In the genomic region with DNA sequence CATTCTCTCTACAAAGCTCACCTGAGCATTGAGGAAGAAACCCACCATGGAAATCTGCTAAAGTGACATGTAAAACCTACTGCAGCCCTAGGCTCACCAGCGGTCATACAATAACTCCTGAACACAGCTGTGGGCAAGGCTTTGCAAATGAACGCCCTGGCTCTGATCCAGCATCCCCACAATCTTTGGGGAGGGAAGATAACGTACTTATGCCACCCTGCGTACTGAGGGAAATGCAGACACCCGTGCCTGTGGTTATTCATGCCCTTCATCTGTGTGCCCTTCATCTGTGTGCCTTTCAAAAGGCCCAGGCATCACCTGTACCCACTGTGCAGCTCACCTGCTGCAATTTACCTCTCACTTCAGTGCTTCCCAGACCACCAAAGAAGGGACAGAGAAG, we compare ENCODE assay signal across 13 mouse cellular contexts. TPM values are rescaled to one million over a fixed set of nuclear protein-coding genes. Genes with fewer than 3 reads are reported as not detected.
A peak's percentile ranks its signal among the peaks of the same experiment; 100 is the strongest.
DNase-seq lines count a peak whose midpoint lies in the region; ATAC-seq lines count a peak whose summit lies in the region.
"Had no signal": no experiment of that assay in that cellular context is flagged by ENCODE, and none has a peak within 500 bp of the region (broad histone marks: within the 10 kb centered on the region; RNA-seq: fewer than 3 reads in every experiment).

No protein-coding gene starts in this region.

- ATAC-seq in neural tube, embryonic 14.5 days (ENCODE audit: low read depth) = peak; percentile 36; the same call in 1 of the 2 replicates
- ATAC-seq in neural tube, embryonic 15.5 days (ENCODE audit: low FRiP score) = no peak
- ATAC-seq: forebrain, embryonic 16.5 days had no signal

- no peak overlapping the region for H3K4me2 ChIP-seq in neural tube, embryonic 14.5 days (ENCODE audit: low read depth, low read length)
- no peak overlapping the region for H3K4me2 ChIP-seq in neural tube, embryonic 15.5 days

- H3K4me3 ChIP-seq in heart, embryonic 10.5 days = no peak overlapping the region
- no peak overlapping the region for H3K4me3 ChIP-seq in neural tube, embryonic 14.5 days (ENCODE audit: low read depth, low read length)
- H3K4me3 ChIP-seq in neural tube, embryonic 15.5 days (replicated peaks) = no peak overlapping the region
- H3K4me3 ChIP-seq in megakaryocyte, embryonic 14.5 days (replicated peaks) = peak overlapping the region; percentile 50

- intact Hi-C loops in heart, postnatal 10 days (cut with DNase I) = no loop called here
- intact Hi-C loops in left cerebral cortex, postnatal 14 days (cut with DNase I) = no loop called here

- 55% methylated on average over 5 of the region's 5 CpGs for WGBS in heart, embryonic 10.5 days
- 49% methylated on average over 5 of the region's 5 CpGs for WGBS in neural tube, embryonic 14.5 days
- 53% methylated on average over 5 of the region's 5 CpGs for WGBS in neural tube, embryonic 15.5 days

- no peak overlapping the region for H3K27ac ChIP-seq in heart, embryonic 10.5 days
- H3K27ac ChIP-seq in neural tube, embryonic 14.5 days (ENCODE audit: low read depth, low read length) = no peak overlapping the region
- no peak overlapping the region for H3K27ac ChIP-seq in neural tube, embryonic 15.5 days (replicated peaks)

- peaks cover 5% of the 10 kb centered on the region; the same call in 1 of the 2 replicates for H3K4me1 ChIP-seq in heart, embryonic 10.5 days
- H3K4me1 ChIP-seq in neural tube, embryonic 14.5 days (ENCODE audit: control insufficient read depth, insufficient read depth, low read length) = 0 out of 2 replicates have a peak, but pooled peaks cover 3% of the 10 kb centered on the region
- H3K4me1 ChIP-seq in neural tube, embryonic 15.5 days = peaks cover 9% of the 10 kb centered on the region; the same call in 1 of the 2 replicates
- peaks cover 48% of the 10 kb centered on the region for H3K4me1 ChIP-seq in megakaryocyte, embryonic 14.5 days

- peak; percentile 26 to 31 for DNase-seq in heart, adult 18-20 months
- no peak for DNase-seq in heart, embryonic 10.5 days (ENCODE audit: low spot score)
- DNase-seq in heart, postnatal 10 days = peak; percentile 25 to 35
- no peak for DNase-seq in layer of hippocampus, postnatal 10 days (ENCODE audit: low spot score in 2 of 2)
- no peak for DNase-seq in left cerebral cortex, postnatal 14 days (ENCODE audit: low spot score in 2 of 2)
- DNase-seq: gastrocnemius, postnatal 36 days; lung, adult 2 months; right cerebral cortex, postnatal 4 days; thymus, postnatal 14 days had no signal

- H3K9ac ChIP-seq in neural tube, embryonic 14.5 days (replicated peaks; ENCODE audit: low read depth, low read length) = no peak overlapping the region
- H3K9ac ChIP-seq in neural tube, embryonic 15.5 days (replicated peaks) = no peak overlapping the region

- H3K27me3 ChIP-seq in heart, embryonic 10.5 days (ENCODE audit: insufficient read depth, poor library complexity, severe bottlenecking) = no peaks in the 10 kb centered on the region
- H3K27me3 ChIP-seq in neural tube, embryonic 14.5 days (ENCODE audit: control insufficient read depth, insufficient read depth, low read length) = no peaks in the 10 kb centered on the region
- no peaks in the 10 kb centered on the region for H3K27me3 ChIP-seq in neural tube, embryonic 15.5 days (replicated peaks)
- no peaks in the 10 kb centered on the region for H3K27me3 ChIP-seq in megakaryocyte, embryonic 14.5 days (replicated peaks)

- H3K36me3 ChIP-seq in heart, embryonic 10.5 days = no peaks in the 10 kb centered on the region
- H3K36me3 ChIP-seq in neural tube, embryonic 14.5 days (ENCODE audit: control insufficient read depth, insufficient read depth, low read length) = no peaks in the 10 kb centered on the region
- no peaks in the 10 kb centered on the region for H3K36me3 ChIP-seq in neural tube, embryonic 15.5 days
- peaks cover 36% of the 10 kb centered on the region for H3K36me3 ChIP-seq in megakaryocyte, embryonic 14.5 days (replicated peaks; ENCODE audit: low read length)

- no peaks in the 10 kb centered on the region for H3K9me3 ChIP-seq in heart, embryonic 10.5 days
- H3K9me3 ChIP-seq in neural tube, embryonic 14.5 days (ENCODE audit: control insufficient read depth, low read length) = no peaks in the 10 kb centered on the region
- no peaks in the 10 kb centered on the region for H3K9me3 ChIP-seq in neural tube, embryonic 15.5 days (replicated peaks)
- no peaks in the 10 kb centered on the region for H3K9me3 ChIP-seq in megakaryocyte, embryonic 14.5 days

RNA-seq across cellular contexts. Expression of a gene that starts 41.2 kb away (rescaled TPM):
- total RNA-seq in heart, adult 18-20 months (2021) = 10 to 100 TPM; 38.7 to 41.1 TPM
- polyA plus RNA-seq in heart, embryonic 10.5 days (2016; fragmentation: Nextera tagmentation; extraction: Ambion mirVana) = 8.9 and 11.5 TPM in 2 replicates
- 15.2 and 16.1 TPM in 2 replicates for polyA plus RNA-seq in neural tube, embryonic 14.5 days (2014; fragmentation: Nextera tagmentation; extraction: Ambion mirVana)
- polyA plus RNA-seq in neural tube, embryonic 15.5 days (2015; fragmentation: Nextera tagmentation; extraction: Ambion mirVana) = 9.3 and 9.9 TPM in 2 replicates
- total RNA-seq in heart, postnatal 10 days (2021) = 10 to 100 TPM; 32.1 to 32.7 TPM
- 1.8 and 2.3 TPM in 2 replicates for polyA plus RNA-seq in megakaryocyte, embryonic 14.5 days (2012; ENCODE audit: insufficient read depth, low replicate concordance)
- 10 to 100 TPM; 20.1 to 30.4 TPM for total RNA-seq in layer of hippocampus, postnatal 10 days (2021)
- total RNA-seq in left cerebral cortex, postnatal 14 days (2021) = 10 to 100 TPM; 19.2 to 26.2 TPM

Comparison
In these comparisons a context has a peak if more than half of its experiments do, and no peak if none do; other contexts are left out.
1. DNase-seq: peak in heart, adult 18-20 months (2 of 2) and heart, postnatal 10 days (2 of 2); none in heart, embryonic 10.5 days (single experiment), layer of hippocampus, postnatal 10 days (0 of 2) and left cerebral cortex, postnatal 14 days (0 of 2).